Mouse (Mus musculus) adrenal gland, postnatal 25 days (tissue): ENCODE data around the gene Cnn3. TPM values are rescaled to one million over a fixed set of nuclear protein-coding genes. Genes with fewer than 3 reads are reported as not detected.

Source experiments
- DNase-seq: peaks from one replicate; pipeline ENCODE4 v3.0.0; 2021; ENCODE audit warnings: mixed read lengths
- total RNA-seq: library from RNA; stranded (reverse); gene quantifications from 2 replicates; pipeline ENCODE4 v1.2.3, GENCODE M21; 2021

Cnn3 gene
- total RNA-seq, 1 experiment from 2014 or later = 220 TPM

GRCm38 (mm10) chr3:121492026-121492425 lies 65.7 kb downstream of the Cnn3 start:
- DNase-seq = no peak

- DNase-seq = no peak
Measured at GRCm38 (mm10) chr3:121493997-121494421, 67.7 kb downstream of the Cnn3 start.

GRCm38 (mm10) chr3:121500225-121500624 lies 73.9 kb downstream of the Cnn3 start:
- peak; percentile 85 for DNase-seq

GRCm38 (mm10) chr3:121500734-121501133 lies 74.4 kb downstream of the Cnn3 start:
- no peak for DNase-seq

GRCm38 (mm10) chr3:121504927-121505487 lies 78.7 kb downstream of the Cnn3 start:
- DNase-seq = no peak

GRCm38 (mm10) chr3:121506175-121506574 lies 79.9 kb downstream of the Cnn3 start:
- DNase-seq = no peak

- no peak for DNase-seq
Measured at GRCm38 (mm10) chr3:121506756-121507155, 80.5 kb downstream of the Cnn3 start.

- DNase-seq = no peak
Measured at GRCm38 (mm10) chr3:121507678-121508077, 81.4 kb downstream of the Cnn3 start.

Other genes starting within 250 kb of the Cnn3 start
- 30.2 and 34.0 TPM in 2 replicates for gene Tmem56, start 143.4 kb upstream of the Cnn3 start, total RNA-seq
- 41.7 and 55.2 TPM in 2 replicates for gene Alg14, start 134.7 kb upstream of the Cnn3 start, total RNA-seq
- gene Slc44a3, start 105.9 kb downstream of the Cnn3 start, total RNA-seq = 24.0 and 25.1 TPM in 2 replicates
- not detected in 2 replicates for gene 4930432M17Rik, start 244.3 kb downstream of the Cnn3 start, total RNA-seq